Mouse (Mus musculus) liver, postnatal 0 days (tissue): ENCODE results near the gene Galc.

Experiments
- CTCF ChIP-seq: sonication (generic); IDR thresholded peaks from 2 replicates; pipeline ENCODE4 v1.5.1; 2016; ENCODE audit warnings: antibody characterized with exemption, low read depth
- EP300 ChIP-seq: IDR thresholded peaks from 2 replicates; pipeline ENCODE4 v1.6.1; 2016; ENCODE audit warnings: antibody characterized with exemption, low read depth, mild to moderate bottlenecking

DNA sequence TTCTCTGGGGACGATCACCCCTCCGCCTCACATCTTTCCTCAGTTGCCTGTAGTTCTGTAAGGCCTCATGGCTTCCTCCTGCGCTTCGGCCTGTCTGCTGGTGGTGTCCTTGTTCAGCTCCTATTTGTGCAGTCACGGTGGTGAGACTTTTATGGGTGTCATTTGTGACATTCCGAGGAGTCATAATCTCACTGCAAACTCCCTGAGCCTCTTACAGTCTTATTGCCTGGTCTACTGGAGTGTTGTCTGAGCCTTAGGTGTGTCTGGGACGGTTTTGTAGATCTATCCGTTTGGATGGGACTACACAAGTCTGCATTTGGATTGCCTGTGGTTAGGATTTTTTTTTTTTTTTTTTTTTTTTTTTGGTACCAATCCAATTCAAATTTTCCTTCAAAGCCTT is 8.9 kb downstream of the Galc start:
- no peak for TF ChIP-seq CTCF
- TF ChIP-seq EP300, result no peak
